Mouse (Mus musculus): ENCODE results near the gene Slc4a11.

GRCm38 (mm10) chr2:130707057-130707456 is 9.7 kb upstream of the Slc4a11 start:
- TF ChIP-seq POLR2A (IDR thresholded peaks at IDR 0.05; ENCODE audit: low read depth, low read length) (no peak), CTCF (IDR thresholded peaks at IDR 0.05; ENCODE audit: extremely low read depth, insufficient read depth, insufficient read length, insufficient replicate concordance) (no peak)
